Mouse (Mus musculus) stomach, embryonic 15.5 days (tissue): ENCODE results near the gene Agl. TPM values are rescaled to one million over a fixed set of nuclear protein-coding genes. Genes with fewer than 3 reads are reported as not detected.
"Not testable (repeated sequence)": the region's sequence is repeated elsewhere in the genome, so short reads cannot be mapped to it uniquely, and the experiment has no call there.

Source experiments
- ATAC-seq: fragments of 200-750 bp; cut with Nextera tagmentation; 2 replicates; pipeline ENCODE4 v1.8.0; 2017; ENCODE audit warnings: low read depth, moderate number of reproducible peaks, moderate TSS enrichment; ENCODE audit not compliant: insufficient read depth, low FRiP score
- H3K27ac ChIP-seq: fragments of 300-500 bp; sonication (generic); 2 replicates; pipeline ENCODE4 v1.5.1; 2015; ENCODE audit warnings: mild to moderate bottlenecking, inconsistent platforms
- H3K27me3 ChIP-seq: fragments of 300-500 bp; sonication (generic); replicated peaks from 2 replicates; pipeline ENCODE4 v1.6.1; 2015; ENCODE audit warnings: inconsistent platforms
- H3K36me3 ChIP-seq: fragments of 300-500 bp; sonication (generic); 2 replicates; pipeline ENCODE4 v1.6.1; 2015; ENCODE audit warnings: inconsistent platforms
- H3K4me1 ChIP-seq: fragments of 300-500 bp; sonication (generic); 2 replicates; pipeline ENCODE4 v1.6.1; 2015; ENCODE audit warnings: inconsistent platforms
- H3K4me2 ChIP-seq: fragments of 300-500 bp; sonication (generic); 2 replicates; pipeline ENCODE4 v1.6.1; 2015; ENCODE audit warnings: mild to moderate bottlenecking, inconsistent platforms
- H3K4me3 ChIP-seq: fragments of 300-500 bp; sonication (generic); replicated peaks from 2 replicates; pipeline ENCODE4 v1.5.1; 2015; ENCODE audit warnings: inconsistent platforms
- H3K9ac ChIP-seq: fragments of 300-500 bp; sonication (generic); 2 replicates; pipeline ENCODE4 v1.6.1; 2015; ENCODE audit warnings: inconsistent platforms
- H3K9me3 ChIP-seq: fragments of 300-500 bp; sonication (generic); 2 replicates; pipeline ENCODE4 v1.6.1; 2016; ENCODE audit warnings: inconsistent platforms
- WGBS: fragments of 180-500 bp; shearing (Covaris S2); methylation state at CpG from one replicate; pipeline ENCODE4 v1.1.7; 2015; 5-methylcytosine and 5-hydroxymethylcytosine counted together
- polyA plus RNA-seq: library from polyadenylated mRNA; unstranded; fragments of >200 nt; fragmentation: Nextera tagmentation; extraction: Ambion mirVana; gene quantifications from 2 replicates; pipeline ENCODE4 v1.2.1, GENCODE M21; 2015

Agl gene
- polyA plus RNA-seq, 1 experiment from 2014 or later = 14.0 TPM

DNA sequence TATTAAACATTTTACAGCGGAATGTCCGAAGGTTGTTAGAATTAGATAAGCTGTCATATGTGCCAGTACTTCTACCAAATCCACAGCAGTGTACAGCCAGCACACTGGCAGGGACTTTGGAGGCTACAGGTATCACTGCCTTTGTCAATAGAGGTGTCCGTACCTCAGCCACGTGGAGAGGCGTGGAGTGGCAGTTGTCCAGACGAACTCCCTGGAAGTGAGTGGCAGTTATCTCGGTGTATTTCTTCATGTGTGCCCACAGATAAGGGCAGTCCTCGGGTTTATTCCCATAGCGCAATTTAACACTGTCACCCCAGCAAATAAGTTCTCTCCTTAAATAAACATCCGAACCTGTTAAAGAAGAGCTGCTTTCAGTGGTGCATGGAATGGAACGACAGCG lies 23.7 kb downstream of the Agl start:
- 68% methylated on average over 12 of the region's 12 CpGs for WGBS
- Histone ChIP-seq H3K27ac (no peak overlapping the region), H3K27me3 (no peaks in the 10 kb centered on the region), H3K4me2 (no peak overlapping the region), H3K36me3 (peaks cover 44% of the 10 kb centered on the region), H3K4me3 (no peak overlapping the region), H3K9ac (no peak overlapping the region), H3K4me1 (no peaks in the 10 kb centered on the region), H3K9me3 (no peaks in the 10 kb centered on the region)
- ATAC-seq = no peak

DNA sequence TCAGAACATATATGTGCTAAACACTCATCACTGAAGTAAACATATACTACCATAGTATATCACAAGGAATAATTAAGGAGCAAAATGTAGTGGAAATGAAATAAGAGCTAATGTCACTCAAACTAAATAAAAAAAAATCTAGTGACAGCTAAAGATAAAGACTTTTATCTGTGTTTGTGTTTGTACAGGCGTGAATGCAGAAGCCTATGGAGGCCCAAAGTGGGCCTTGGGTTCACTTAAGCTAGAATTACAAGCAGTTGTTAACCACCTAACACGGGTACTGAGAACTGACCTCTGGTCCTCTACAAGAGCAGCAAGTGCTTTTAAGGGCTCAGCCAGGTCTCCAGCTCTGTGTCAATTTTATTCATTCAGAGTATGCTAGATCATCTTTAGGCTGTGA lies 31.0 kb downstream of the Agl start:
- no peaks in the 10 kb centered on the region for H3K9me3 ChIP-seq
- ATAC-seq = no peak
- no peak overlapping the region for H3K4me2 ChIP-seq
- peaks cover 35% of the 10 kb centered on the region for H3K36me3 ChIP-seq
- no peak overlapping the region for H3K4me3 ChIP-seq
- H3K27ac ChIP-seq = no peak overlapping the region
- H3K9ac ChIP-seq = no peak overlapping the region
- H3K27me3 ChIP-seq = no peaks in the 10 kb centered on the region
- no peaks in the 10 kb centered on the region for H3K4me1 ChIP-seq
- 68% methylated on average over 2 of the region's 2 CpGs for WGBS

DNA sequence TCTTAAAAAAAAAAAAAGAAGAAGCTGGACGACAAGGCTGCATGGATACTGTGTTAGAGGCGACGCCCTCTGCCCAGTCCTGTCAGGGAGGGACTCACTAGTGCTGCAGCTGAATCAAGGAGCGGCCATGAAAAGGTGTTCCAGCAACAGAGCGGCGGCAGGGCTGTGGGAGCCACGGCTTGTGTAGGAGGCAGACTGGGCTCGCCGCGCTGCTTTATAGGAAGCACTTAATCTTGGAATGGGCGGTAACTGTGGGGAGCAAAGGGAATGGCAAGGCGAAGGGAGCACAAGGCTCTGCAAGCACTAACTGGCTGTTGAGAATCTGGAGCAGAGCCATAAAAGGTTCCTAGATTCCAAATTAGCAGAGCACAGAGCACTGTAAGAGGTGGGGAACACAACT lies 34.1 kb downstream of the Agl start:
- no peak for ATAC-seq
- WGBS = 85% methylated on average over 12 of the region's 12 CpGs
- no peaks in the 10 kb centered on the region for H3K27me3 ChIP-seq
- H3K9me3 ChIP-seq = no peaks in the 10 kb centered on the region
- H3K9ac ChIP-seq = no peak overlapping the region
- H3K4me2 ChIP-seq = no peak overlapping the region
- no peak overlapping the region for H3K4me3 ChIP-seq
- H3K27ac ChIP-seq = no peak overlapping the region
- peaks cover 25% of the 10 kb centered on the region for H3K36me3 ChIP-seq
- H3K4me1 ChIP-seq = no peaks in the 10 kb centered on the region

DNA sequence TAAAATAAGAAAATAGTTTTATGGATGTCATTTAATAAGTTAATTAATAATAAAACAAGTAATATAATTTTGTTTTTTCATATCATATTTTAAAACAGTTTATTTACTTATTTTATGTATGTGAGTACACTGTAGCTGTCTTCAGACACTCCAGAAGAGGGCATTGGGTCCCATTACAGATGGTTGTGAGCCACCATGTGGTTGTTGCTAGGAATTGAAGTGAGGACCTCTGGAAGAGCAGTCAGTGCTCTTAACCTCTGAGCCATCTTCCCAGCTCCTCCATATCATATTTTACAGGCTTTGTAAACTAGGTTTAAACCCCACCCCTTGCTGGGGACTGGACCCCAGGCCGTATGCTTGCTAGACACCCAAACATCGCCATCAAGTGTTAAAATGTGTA lies 36.4 kb downstream of the Agl start:
- Histone ChIP-seq H3K9ac (no peak overlapping the region), H3K36me3 (peaks cover 21% of the 10 kb centered on the region), H3K9me3 (no peaks in the 10 kb centered on the region), H3K4me3 (no peak overlapping the region), H3K27ac (no peak overlapping the region), H3K4me2 (no peak overlapping the region), H3K27me3 (no peaks in the 10 kb centered on the region), H3K4me1 (no peaks in the 10 kb centered on the region)
- 78% methylated on average over 2 of the region's 2 CpGs for WGBS
- ATAC-seq = no peak

DNA sequence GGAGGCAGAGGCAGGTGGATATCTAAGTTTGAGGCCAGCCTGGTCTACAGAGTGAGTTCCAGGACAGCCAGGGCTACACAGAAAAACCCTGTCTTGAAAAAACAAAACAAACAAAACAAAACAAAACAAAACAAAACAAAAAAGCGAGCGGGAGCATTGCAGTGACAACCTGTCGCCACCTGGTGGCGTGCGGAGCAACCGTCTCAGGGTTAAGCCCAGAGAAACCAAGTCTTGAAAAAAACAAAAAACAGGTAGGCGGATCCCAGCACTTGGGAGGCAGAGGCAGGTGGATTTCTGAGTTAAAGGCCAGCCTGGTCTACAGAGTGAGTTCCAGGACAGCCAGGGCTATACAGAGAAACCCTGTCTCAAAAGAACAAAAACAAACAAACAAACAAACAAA lies 41.0 kb downstream of the Agl start:
- H3K4me2 ChIP-seq, ATAC-seq, H3K9me3 ChIP-seq, H3K27ac ChIP-seq, H3K4me3 ChIP-seq, H3K27me3 ChIP-seq, H3K9ac ChIP-seq, H3K4me1 ChIP-seq: not testable (repeated sequence)
- H3K36me3 ChIP-seq = peaks cover 20% of the 10 kb centered on the region; the same call in 1 of the 2 replicates
- WGBS = 91% methylated on average over 7 of the region's 7 CpGs

DNA sequence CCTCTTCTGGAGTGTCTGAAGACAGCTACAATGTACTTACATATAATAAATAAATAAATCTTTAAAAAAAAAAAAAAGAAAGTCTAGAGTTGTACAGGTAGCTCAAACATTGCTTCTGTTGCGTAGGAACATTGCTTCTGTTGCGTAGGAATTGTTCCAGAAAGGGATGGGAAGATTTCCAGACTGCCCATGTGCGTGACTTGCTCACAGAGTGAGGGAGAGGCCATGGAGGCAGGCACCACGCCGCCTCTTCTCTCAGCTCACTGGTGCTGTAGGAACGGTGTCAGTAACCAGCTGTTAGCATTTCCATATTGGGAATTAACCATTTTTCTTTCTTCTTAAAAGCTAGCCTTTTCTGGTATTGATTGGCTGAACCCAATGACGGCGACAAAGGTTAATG lies 55.1 kb downstream of the Agl start:
- no peak overlapping the region for H3K9ac ChIP-seq
- no peaks in the 10 kb centered on the region for H3K9me3 ChIP-seq
- no peak overlapping the region for H3K27ac ChIP-seq
- WGBS = 86% methylated on average over 8 of the region's 8 CpGs
- no peak for ATAC-seq
- no peaks in the 10 kb centered on the region for H3K27me3 ChIP-seq
- H3K4me2 ChIP-seq = no peak overlapping the region
- H3K4me1 ChIP-seq = no peaks in the 10 kb centered on the region
- H3K36me3 ChIP-seq = 0 out of 2 replicates have a peak, but pooled peaks cover 19% of the 10 kb centered on the region
- no peak overlapping the region for H3K4me3 ChIP-seq

DNA sequence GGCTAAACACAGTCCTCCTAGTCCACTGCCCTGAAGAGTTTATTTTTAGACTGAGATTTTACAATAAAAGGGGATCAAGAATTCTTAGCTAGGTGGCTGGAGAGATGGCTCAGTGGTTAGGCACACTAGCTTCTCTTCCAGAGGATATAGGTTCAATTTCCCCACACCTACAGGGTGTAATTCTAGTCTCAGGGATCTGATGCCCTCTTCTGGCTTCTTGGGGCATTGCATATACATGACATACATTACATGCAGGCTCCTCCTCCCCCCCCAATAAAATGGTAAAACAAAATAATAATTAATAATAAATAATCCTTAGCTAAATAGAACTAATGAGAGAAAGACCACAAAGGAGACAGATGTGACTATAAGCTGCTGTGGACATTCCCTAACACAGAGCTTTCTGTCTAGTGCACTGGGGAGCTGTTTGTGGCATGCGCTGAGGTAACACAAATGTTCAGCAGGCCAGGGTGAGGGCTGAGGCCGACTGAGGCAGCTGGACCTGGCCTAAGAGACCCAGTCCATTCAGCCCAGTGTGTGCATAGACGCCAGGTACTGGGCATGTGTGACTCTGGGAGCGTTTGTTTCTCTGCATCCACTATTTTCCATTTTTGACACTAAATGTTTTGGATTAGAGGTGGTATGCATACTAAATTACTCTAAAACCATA lies 56.6 kb downstream of the Agl start:
- no peaks in the 10 kb centered on the region for H3K9me3 ChIP-seq
- H3K27ac ChIP-seq = no peak overlapping the region
- no peak overlapping the region for H3K4me2 ChIP-seq
- no peaks in the 10 kb centered on the region for H3K27me3 ChIP-seq
- 0 out of 2 replicates have a peak, but pooled peaks cover 11% of the 10 kb centered on the region for H3K36me3 ChIP-seq
- no peaks in the 10 kb centered on the region for H3K4me1 ChIP-seq
- no peak overlapping the region for H3K9ac ChIP-seq
- ATAC-seq = no peak
- 82% methylated on average over 4 of the region's 4 CpGs for WGBS
- H3K4me3 ChIP-seq = no peak overlapping the region

DNA sequence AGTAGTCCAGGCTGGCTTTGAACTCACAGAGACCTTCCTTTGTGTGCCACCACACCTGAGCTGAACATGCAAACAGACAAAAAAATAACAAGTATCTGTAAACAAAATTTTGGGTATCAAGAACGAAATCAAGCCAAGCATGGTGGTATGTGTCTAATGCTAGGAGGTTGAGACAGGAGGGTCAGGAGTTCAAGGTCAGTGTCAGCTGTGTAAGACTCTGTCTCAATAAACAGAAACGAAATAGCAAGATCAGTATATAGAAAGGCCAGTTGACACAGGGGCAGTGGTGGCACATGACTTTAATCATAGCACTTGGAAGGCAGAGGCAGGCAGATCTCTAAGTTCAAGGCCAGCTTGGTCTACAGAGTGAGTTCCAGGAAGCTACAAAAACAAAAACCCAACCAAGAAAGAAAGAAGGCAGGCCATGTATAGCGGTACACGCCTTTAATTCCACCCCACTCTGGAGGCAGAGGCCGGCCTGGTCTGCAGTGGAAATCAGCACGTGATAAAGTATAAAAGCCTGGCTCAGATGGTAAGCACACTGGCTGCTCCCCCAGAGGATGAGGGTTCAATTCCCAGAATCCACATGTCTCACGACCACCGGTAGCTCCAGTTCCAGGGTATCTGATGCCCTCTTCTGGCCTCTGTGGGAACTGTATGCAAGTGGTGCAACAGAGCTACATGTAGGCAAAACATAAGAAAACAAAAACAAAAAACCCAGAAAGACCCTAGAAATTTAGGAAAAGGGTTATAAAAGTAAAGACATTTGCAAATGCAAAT lies 59.4 kb downstream of the Agl start:
- H3K4me2 ChIP-seq = no peak overlapping the region
- no peak overlapping the region for H3K9ac ChIP-seq
- WGBS = 57% methylated on average over 8 of the region's 8 CpGs
- H3K36me3 ChIP-seq = 0 out of 2 replicates have a peak, but pooled peaks cover 11% of the 10 kb centered on the region
- H3K4me3 ChIP-seq = no peak overlapping the region
- H3K4me1 ChIP-seq = no peaks in the 10 kb centered on the region
- H3K27ac ChIP-seq = no peak overlapping the region
- ATAC-seq = no peak
- no peaks in the 10 kb centered on the region for H3K27me3 ChIP-seq
- no peaks in the 10 kb centered on the region for H3K9me3 ChIP-seq

DNA sequence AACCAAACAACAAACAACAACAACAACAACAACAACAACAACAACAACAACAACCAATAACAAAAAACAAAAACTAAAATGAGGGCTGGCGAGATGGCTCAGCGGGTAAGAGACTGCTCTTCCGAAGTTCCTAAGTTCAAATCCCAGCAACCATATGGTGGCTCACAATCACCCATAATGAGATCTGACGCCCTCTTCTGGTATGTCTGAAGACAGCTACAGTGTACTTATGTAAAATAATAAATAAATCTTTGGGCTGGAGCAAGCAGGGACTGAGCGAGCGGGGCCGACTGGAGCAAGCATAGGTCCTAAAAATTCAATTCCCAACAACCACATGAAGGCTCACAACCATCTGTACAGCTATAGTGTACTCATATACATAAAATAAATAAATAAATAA lies 60.3 kb downstream of the Agl start:
- H3K27me3 ChIP-seq, H3K4me3 ChIP-seq, H3K4me1 ChIP-seq, H3K36me3 ChIP-seq, H3K9ac ChIP-seq, ATAC-seq, H3K9me3 ChIP-seq, H3K4me2 ChIP-seq, H3K27ac ChIP-seq: not testable (repeated sequence)
- WGBS = 92% methylated on average over 7 of the region's 7 CpGs

DNA sequence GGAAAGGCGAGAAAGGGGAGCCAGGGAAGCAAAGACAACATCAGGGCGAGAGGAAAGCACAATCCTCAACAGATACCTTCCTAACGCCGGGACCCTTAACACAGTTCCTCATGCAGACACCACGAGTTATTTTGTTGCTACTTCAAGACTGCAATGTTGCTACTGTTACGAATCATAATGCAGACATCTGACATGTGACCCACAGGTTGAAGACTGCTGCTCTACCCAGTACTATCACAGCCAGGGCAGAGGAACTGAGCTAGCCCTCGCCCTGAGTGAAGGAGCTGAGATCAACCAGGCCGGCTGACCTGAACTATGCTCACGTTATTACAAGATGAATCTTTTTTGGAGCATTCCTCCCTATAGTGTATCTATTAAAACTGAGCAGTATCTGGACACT lies 67.0 kb downstream of the Agl start:
- no peak overlapping the region for H3K4me2 ChIP-seq
- WGBS = 73% methylated on average over 9 of the region's 9 CpGs
- H3K4me3 ChIP-seq = no peak overlapping the region
- no peak overlapping the region for H3K9ac ChIP-seq
- no peaks in the 10 kb centered on the region for H3K4me1 ChIP-seq
- H3K27me3 ChIP-seq = no peaks in the 10 kb centered on the region
- H3K9me3 ChIP-seq = no peaks in the 10 kb centered on the region
- no peak; the same call in 1 of the 2 replicates for ATAC-seq
- H3K36me3 ChIP-seq = no peaks in the 10 kb centered on the region
- no peak overlapping the region for H3K27ac ChIP-seq

DNA sequence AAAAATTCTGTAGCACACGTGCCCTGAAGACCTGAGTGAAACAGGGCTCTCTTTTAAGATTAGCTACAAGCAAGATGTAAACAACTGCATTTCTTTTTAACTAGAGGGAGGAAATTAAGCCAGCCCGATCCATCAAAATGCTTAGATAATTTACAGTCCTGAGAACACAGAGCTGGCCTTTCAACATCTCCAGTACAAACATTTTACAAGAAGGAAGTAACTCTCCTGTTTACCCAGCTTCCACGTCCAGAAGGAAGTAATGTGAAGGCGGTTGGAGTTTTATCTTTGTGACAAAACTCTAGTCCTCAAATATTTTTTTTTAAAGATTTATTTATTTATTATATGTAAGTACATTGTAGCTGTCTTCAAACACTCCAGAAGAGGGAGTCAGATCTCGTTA lies 67.9 kb downstream of the Agl start:
- no peak overlapping the region for H3K4me2 ChIP-seq
- no peak overlapping the region for H3K4me3 ChIP-seq
- WGBS = 40% methylated on average over 5 of the region's 5 CpGs
- no peak for ATAC-seq
- no peaks in the 10 kb centered on the region for H3K9me3 ChIP-seq
- no peaks in the 10 kb centered on the region for H3K36me3 ChIP-seq
- H3K27me3 ChIP-seq = no peaks in the 10 kb centered on the region
- no peak overlapping the region for H3K27ac ChIP-seq
- no peaks in the 10 kb centered on the region for H3K4me1 ChIP-seq
- H3K9ac ChIP-seq = no peak overlapping the region

DNA sequence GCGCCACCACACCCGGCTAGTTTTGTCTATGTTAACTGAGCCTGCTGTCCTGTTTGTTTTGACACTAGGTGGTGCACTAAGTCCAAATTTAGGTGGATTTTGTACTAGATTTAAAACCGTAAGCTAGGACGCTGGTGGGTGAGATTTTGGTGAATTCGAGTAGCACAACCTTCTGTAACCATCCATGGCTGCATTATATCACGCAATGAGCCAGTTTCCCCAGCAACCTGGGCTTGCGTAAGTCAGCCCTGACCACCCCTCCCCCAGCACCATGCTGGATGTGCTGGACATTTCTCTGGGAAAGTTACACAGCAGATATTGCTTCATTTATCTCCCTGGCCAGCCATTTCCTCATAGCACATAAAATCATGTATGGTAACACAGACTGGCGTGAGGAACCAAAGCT lies 70.6 kb downstream of the Agl start:
- Histone ChIP-seq H3K36me3 (no peaks in the 10 kb centered on the region), H3K9ac (no peak overlapping the region), H3K4me3 (no peak overlapping the region), H3K9me3 (no peaks in the 10 kb centered on the region), H3K4me1 (no peaks in the 10 kb centered on the region), H3K27me3 (no peaks in the 10 kb centered on the region), H3K4me2 (no peak overlapping the region), H3K27ac (no peak overlapping the region)
- no peak for ATAC-seq
- WGBS = 70% methylated on average over 8 of the region's 8 CpGs
